Mouse (Mus musculus): ENCODE results near the gene Gm21876. TPM values are rescaled to one million over a fixed set of nuclear protein-coding genes. Genes with fewer than 3 reads are reported as not detected.
"Not testable (repeated sequence)": the region's sequence is repeated elsewhere in the genome, so short reads cannot be mapped to it uniquely, and the experiment has no call there.

Gene Gm21876
- not detected for total RNA-seq (2021)
- long read RNA-seq, experiment 1, result 0 reads
- long read RNA-seq, experiment 2, result 0 reads

DNA sequence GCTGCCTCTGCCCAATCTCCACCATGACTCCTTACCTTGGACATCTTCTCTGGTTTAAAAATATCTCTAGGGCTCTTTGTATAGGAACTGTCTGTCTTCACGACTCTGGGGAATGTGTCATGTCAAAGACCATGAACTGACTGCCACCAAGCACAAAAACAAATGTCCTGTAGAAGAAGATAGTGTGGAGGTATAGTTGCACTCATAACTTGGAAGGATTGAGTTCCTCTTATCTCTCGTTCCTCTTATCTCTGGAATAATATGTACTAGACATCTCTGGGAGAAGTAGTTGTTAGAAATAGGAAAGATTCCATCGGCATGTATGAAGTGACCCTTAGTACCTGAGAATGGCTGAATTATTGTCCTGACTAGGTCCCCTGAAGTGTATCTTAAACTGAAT lies at the start of gene Gm21876:
Gene Gm21876 (minus strand): TSS at position 101 of the 400 bp plus-strand sequence.
- DNase-seq, result no peak

DNA sequence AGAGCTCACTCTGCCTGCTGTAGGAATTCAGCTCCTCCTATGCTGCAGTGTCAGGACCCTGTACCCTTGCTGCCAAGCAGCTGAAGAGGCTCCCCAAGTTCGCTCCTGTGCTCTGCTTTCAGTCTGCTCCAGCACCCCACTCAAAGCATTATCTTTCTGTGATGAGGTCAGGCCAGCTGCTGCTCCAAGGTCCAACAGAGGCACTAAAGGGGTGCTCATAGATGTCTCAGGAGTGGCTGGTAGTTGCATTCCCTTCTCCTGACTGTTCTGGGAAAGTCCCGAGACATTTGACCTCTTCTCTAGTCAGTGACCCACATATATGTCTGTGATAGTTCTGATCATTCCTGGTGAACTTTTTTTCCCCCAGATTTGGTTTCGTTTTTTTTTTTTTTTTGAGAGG lies 45.0 kb upstream of the Gm21876 start:
- DNase-seq, result no peak

DNA sequence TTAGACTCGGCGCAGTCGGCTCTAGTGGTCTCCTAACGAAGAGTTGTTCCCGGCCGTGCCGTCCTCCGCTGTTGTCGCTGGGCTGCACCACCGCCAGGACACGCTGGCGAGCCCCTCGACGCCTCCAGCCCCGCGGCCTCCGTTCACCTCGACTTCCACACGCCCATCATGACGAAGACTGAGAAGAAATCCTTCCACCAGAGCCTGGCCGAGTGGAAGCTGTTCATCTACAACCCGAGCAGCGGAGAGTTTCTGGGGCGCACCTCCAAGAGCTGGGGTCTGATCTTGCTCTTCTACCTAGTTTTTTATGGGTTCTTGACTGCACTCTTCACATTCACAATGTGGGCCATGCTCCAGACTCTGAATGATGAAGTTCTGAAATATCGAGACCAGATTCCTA lies 28.8 kb downstream of the Gm21876 start:
- not testable (repeated sequence) for DNase-seq

Other genes starting within 250 kb of the Gm21876 start
- 10 to 100 TPM; 18.5 to 19.1 TPM for gene Cfp, start 244.1 kb downstream of the Gm21876 start, total RNA-seq (2021)
- gene Elk1, start 225.0 kb downstream of the Gm21876 start, total RNA-seq (2021), result 10 to 100 TPM; 11.9 to 16.3 TPM
- 10 to 100 TPM; 36.0 to 42.0 TPM for gene Uxt, start 213.6 kb downstream of the Gm21876 start, total RNA-seq (2021)
- 1 to 10 TPM; 6.6 to 9.5 TPM for gene Zfp182, start 113.3 kb downstream of the Gm21876 start, total RNA-seq (2021)
- not detected for gene Spaca5, start 107.2 kb downstream of the Gm21876 start, total RNA-seq (2021)
- 1 to 10 TPM; 1.5 to 2.9 TPM for gene Zfp300, start 86.1 kb downstream of the Gm21876 start, total RNA-seq (2021)
- not detected for gene Ssxa1, start 59.8 kb downstream of the Gm21876 start, total RNA-seq (2021)

Measured in adrenal gland, postnatal 10 days (tissue).